Mouse (Mus musculus) olfactory bulb, adult 2 months (tissue): Measurements from ENCODE around the gene H2al1b.

Source experiments
- CTCF ChIP-seq: fragments of 200-500 bp; IDR thresholded peaks from 2 replicates; pipeline ENCODE4 v1.5.1; 2012; ENCODE audit warnings: low read depth, mild to moderate bottlenecking, low read length, moderate library complexity; ENCODE audit not compliant: insufficient read depth
- POLR2A ChIP-seq: fragments of 200-500 bp; IDR thresholded peaks from 2 replicates; pipeline ENCODE4 v1.6.1; 2012; ENCODE audit warnings: mild to moderate bottlenecking, low read depth, low read length, moderate library complexity; ENCODE audit not compliant: insufficient read depth

GRCm38 (mm10) chrX:11280741-11281140 lies 21.5 kb upstream of the H2al1b start:
- TF ChIP-seq POLR2A = no peak
- no peak for TF ChIP-seq CTCF
